Mouse (Mus musculus) myocyte (in vitro differentiated cells): ENCODE measurements around the gene Pdzd2.

Source experiments
- E2F4 ChIP-seq: IDR thresholded peaks from one replicate; pipeline ENCODE4 v1.6.1; 2011; ENCODE audit warnings: mild to moderate bottlenecking, control low read depth, moderate library complexity; ENCODE audit not compliant: insufficient read depth
- MAX ChIP-seq: IDR thresholded peaks from one replicate; pipeline ENCODE4 v1.6.1; 2011; ENCODE audit warnings: low read depth, mild to moderate bottlenecking, control low read depth
- POLR2A ChIP-seq: IDR thresholded peaks from one replicate; pipeline ENCODE4 v1.6.1; 2011; ENCODE audit warnings: low read depth, mild to moderate bottlenecking, control low read depth, moderate library complexity; ENCODE audit not compliant: insufficient read length

GRCm38 (mm10) chr15:12520292-12520691 lies 219.4 kb downstream of the Pdzd2 start:
- no peak for TF ChIP-seq E2F4
- TF ChIP-seq MAX = no peak
- TF ChIP-seq POLR2A = no peak
